Mouse (Mus musculus) hindbrain, embryonic 12.5 days (tissue): ENCODE results near the gene Pcnx. TPM values are rescaled to one million over a fixed set of nuclear protein-coding genes. Genes with fewer than 3 reads are reported as not detected.
"Not testable (repeated sequence)": the region's sequence is repeated elsewhere in the genome, so short reads cannot be mapped to it uniquely, and the experiment has no call there.

Experiments used
- ATAC-seq: fragments of 200-750 bp; cut with Nextera tagmentation; 2 replicates; pipeline ENCODE4 v1.8.0; 2017; ENCODE audit warnings: moderate TSS enrichment; ENCODE audit not compliant: low FRiP score
- H3K27ac ChIP-seq: fragments of 300-500 bp; sonication (generic); 2 replicates; pipeline ENCODE4 v1.5.1; 2016; ENCODE audit warnings: mild to moderate bottlenecking
- H3K27me3 ChIP-seq: fragments of 300-500 bp; sonication (generic); 2 replicates; pipeline ENCODE4 v1.6.1; 2016; ENCODE audit warnings: mild to moderate bottlenecking
- H3K36me3 ChIP-seq: fragments of 300-500 bp; sonication (generic); 2 replicates; pipeline ENCODE4 v1.6.1; 2016; ENCODE audit warnings: mild to moderate bottlenecking
- H3K4me1 ChIP-seq: fragments of 300-500 bp; sonication (generic); 2 replicates; pipeline ENCODE4 v1.6.1; 2016
- H3K4me2 ChIP-seq: fragments of 300-500 bp; sonication (generic); replicated peaks from 2 replicates; pipeline ENCODE4 v1.6.1; 2016; ENCODE audit warnings: mild to moderate bottlenecking
- H3K4me3 ChIP-seq: fragments of 300-500 bp; sonication (generic); 2 replicates; pipeline ENCODE4 v1.5.1; 2016; ENCODE audit warnings: mild to moderate bottlenecking
- H3K9ac ChIP-seq: fragments of 300-500 bp; sonication (generic); 2 replicates; pipeline ENCODE4 v1.6.1; 2016; ENCODE audit warnings: mild to moderate bottlenecking, moderate library complexity
- H3K9me3 ChIP-seq: fragments of 300-500 bp; sonication (generic); replicated peaks from 2 replicates; pipeline ENCODE4 v1.6.1; 2016; ENCODE audit warnings: mild to moderate bottlenecking
- WGBS: fragments of 180-500 bp; shearing (Covaris S2); methylation state at CpG from one replicate; pipeline ENCODE4 v1.1.7; 2016; 5-methylcytosine and 5-hydroxymethylcytosine counted together
- polyA plus RNA-seq: library from polyadenylated mRNA; unstranded; fragments of >200 nt; fragmentation: Nextera tagmentation; extraction: Ambion mirVana; gene quantifications from 2 replicates; pipeline ENCODE4 v1.2.1, GENCODE M21; 2016

Pcnx gene
- polyA plus RNA-seq, 1 experiment from 2014 or later: 13.1 TPM

DNA sequence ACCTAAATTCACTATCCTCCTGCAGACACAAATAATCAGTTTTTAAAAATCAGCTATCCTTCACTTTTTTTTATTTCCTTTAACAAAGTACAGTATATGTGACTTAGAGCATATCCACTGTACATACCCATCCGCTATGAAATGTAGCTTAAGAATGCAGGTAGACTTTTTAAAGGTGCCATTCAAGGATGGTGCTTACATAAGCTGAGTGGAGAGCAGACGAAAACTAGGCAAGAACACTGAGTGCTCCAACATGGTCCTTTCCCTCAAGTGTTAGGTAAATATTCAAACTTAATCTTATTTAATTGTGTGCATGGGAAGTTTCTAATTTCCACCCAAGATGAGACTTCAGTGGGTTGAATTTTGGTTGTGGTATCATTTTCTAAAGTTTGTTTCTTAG is 119.5 kb downstream of the Pcnx start:
- Histone ChIP-seq H3K9me3 (no peaks in the 10 kb centered on the region), H3K27me3 (no peaks in the 10 kb centered on the region), H3K4me3 (no peak overlapping the region), H3K4me1 (no peaks in the 10 kb centered on the region), H3K9ac (no peak overlapping the region), H3K4me2 (no peak overlapping the region), H3K27ac (no peak overlapping the region), H3K36me3 (peaks cover 77% of the 10 kb centered on the region)
- no peak for ATAC-seq
- 95% methylated on average over 2 of the region's 2 CpGs for WGBS

DNA sequence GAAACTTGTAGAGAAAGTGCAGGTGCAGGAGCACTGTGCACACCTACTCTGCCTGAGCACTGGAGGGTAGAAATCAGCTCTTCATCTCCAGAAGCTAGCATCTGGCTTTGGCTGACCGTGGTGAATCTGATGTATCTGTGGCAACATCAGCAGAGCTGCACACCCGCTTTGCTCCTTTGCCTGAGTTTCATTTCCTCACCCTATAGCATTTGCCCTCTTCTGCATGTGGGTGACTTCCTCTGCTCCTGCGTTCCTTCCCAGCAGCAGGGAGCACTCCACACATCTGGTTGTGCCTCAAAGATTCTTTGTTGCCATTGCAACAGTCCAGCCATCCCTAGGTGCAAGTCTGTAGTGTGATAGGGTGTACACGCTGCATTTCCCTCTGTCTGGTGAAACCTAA is 132.3 kb downstream of the Pcnx start:
- Histone ChIP-seq H3K4me2 (no peak overlapping the region), H3K36me3 (peaks cover 75% of the 10 kb centered on the region), H3K27ac (no peak overlapping the region), H3K4me1 (no peaks in the 10 kb centered on the region), H3K9me3 (no peaks in the 10 kb centered on the region), H3K4me3 (no peak overlapping the region), H3K9ac (no peak overlapping the region), H3K27me3 (no peaks in the 10 kb centered on the region)
- ATAC-seq: no peak
- WGBS: 90% methylated on average over 4 of the region's 4 CpGs

DNA sequence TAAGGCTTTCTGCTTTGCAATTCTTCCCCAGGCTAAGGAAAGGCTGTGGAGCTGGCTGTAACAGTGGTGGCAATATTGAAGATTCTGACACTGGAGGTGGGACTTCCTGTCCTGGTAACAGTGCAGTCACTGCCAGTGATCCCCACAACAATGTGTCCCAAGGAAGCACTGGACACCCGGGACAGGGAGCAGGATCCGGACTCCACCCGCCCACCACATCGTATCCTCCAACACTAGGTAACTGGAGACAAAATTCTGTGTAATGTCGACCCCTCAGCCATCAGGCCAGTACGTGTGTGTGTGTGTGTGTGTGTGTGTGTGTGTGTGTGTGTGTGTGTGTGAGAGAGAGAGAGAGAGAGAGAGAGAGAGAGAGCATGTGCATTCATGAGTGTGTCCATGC is 133.2 kb downstream of the Pcnx start:
- Histone ChIP-seq H3K4me3 (no peak overlapping the region), H3K27ac (no peak overlapping the region), H3K9me3 (no peaks in the 10 kb centered on the region), H3K27me3 (no peaks in the 10 kb centered on the region), H3K9ac (no peak overlapping the region), H3K36me3 (peaks cover 68% of the 10 kb centered on the region), H3K4me1 (no peaks in the 10 kb centered on the region), H3K4me2 (no peak overlapping the region)
- WGBS: 97% methylated on average over 6 of the region's 6 CpGs
- no peak for ATAC-seq

DNA sequence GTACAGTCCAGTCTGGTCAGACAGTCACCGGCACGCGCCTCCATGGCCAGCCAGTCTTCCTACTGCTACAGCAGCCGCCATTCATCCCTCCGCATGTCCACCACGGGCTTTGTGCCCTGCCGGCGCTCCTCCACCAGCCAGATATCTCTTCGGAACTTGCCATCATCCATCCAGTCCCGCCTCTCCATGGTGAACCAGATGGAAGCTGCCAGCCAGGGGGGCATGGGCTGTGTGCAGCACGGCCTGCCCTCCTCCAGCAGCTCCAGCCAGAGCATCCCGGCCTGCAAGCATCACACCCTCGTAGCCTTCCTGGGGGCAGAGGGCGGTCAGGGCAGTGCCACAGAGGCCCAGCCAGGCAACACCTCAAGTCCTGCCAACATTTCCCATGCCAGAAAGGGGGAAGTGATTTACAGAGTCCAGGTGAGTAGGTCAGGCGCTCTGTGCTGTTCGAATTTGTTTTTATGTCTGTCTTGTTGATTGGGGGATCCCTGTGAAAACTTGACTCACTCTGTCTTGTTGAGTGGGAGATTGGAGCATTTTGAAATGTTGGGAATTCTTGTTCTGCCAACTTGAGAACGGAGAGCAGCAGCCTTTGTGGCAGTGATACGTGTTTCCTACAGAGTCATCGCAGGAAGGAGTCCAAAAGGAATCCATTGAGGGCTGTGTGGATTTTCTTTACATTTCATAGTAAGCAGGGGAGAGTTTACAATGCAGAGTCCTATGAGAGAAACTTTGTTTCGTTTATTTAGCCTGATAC is 135.3 kb downstream of the Pcnx start:
- H3K4me1 ChIP-seq: no peaks in the 10 kb centered on the region
- no peak for ATAC-seq
- no peaks in the 10 kb centered on the region for H3K27me3 ChIP-seq
- no peak overlapping the region for H3K4me3 ChIP-seq
- H3K4me2 ChIP-seq: no peak overlapping the region
- 90% methylated on average over 20 of the region's 20 CpGs for WGBS
- H3K36me3 ChIP-seq: peaks cover 58% of the 10 kb centered on the region
- no peak overlapping the region for H3K9ac ChIP-seq
- no peak overlapping the region for H3K27ac ChIP-seq
- H3K9me3 ChIP-seq: no peaks in the 10 kb centered on the region

DNA sequence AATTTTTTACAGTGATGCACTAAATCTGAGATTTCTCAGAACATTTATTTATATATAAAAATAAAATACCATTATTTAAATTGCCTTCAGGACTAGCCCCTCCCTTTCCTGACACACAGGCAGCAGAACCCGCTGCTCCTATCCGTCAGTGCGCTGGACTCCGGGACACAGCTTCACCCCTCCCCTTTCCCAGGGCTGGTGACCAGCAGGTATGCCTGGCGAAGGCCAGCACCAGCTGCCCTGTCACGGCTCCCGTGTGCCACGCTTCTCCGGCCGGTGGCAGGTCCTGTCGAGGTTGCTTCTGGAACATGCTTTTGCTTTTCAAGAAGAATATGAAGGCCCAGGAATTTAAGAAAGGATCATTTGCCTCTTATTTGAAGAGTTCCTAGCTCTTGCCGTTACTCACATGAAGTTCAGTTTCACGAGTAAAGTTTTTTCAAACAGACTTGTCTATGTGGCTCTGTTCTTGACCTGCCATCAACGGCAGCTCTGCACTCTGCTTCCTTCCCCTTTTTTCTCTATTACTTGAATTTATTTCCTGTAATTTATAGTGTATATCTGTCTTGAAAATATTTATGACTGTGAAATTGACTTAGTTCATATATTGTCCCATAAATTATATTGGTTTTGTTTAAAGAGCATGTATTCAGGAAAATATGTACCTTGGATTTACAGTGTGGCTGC is 137.0 kb downstream of the Pcnx start:
- H3K27me3 ChIP-seq: no peaks in the 10 kb centered on the region
- peaks cover 44% of the 10 kb centered on the region for H3K36me3 ChIP-seq
- H3K9me3 ChIP-seq: no peaks in the 10 kb centered on the region
- no peak overlapping the region for H3K9ac ChIP-seq
- WGBS: 87% methylated on average over 14 of the region's 14 CpGs
- H3K27ac ChIP-seq: no peak overlapping the region
- ATAC-seq: no peak
- H3K4me1 ChIP-seq: no peaks in the 10 kb centered on the region
- no peak overlapping the region for H3K4me3 ChIP-seq
- no peak overlapping the region for H3K4me2 ChIP-seq

DNA sequence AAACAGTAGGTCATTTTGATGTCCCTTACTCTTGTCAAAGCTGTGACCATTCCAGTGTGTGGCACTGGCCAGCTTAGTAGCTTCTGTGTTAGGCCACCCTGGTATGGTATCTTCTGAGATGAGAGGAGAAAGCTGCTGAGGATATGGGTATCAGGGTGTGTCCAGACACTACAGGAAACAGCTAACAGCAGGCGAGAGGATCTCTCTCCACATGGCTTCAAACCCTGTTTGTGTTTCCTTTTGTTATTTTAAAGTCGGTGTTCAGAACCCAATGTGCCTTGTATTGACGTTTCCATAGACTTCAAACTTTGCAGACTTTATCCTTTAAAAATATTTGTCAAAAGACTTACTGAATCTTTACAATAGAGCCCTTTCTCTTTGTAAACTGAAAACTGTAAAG is 137.7 kb downstream of the Pcnx start:
- H3K27me3 ChIP-seq: no peaks in the 10 kb centered on the region
- no peak overlapping the region for H3K4me3 ChIP-seq
- 35% methylated on average over 3 of the region's 3 CpGs for WGBS
- H3K27ac ChIP-seq: no peak overlapping the region
- H3K9me3 ChIP-seq: no peaks in the 10 kb centered on the region
- ATAC-seq: no peak
- H3K9ac ChIP-seq: no peak overlapping the region
- no peaks in the 10 kb centered on the region for H3K4me1 ChIP-seq
- H3K4me2 ChIP-seq: no peak overlapping the region
- peaks cover 38% of the 10 kb centered on the region for H3K36me3 ChIP-seq

DNA sequence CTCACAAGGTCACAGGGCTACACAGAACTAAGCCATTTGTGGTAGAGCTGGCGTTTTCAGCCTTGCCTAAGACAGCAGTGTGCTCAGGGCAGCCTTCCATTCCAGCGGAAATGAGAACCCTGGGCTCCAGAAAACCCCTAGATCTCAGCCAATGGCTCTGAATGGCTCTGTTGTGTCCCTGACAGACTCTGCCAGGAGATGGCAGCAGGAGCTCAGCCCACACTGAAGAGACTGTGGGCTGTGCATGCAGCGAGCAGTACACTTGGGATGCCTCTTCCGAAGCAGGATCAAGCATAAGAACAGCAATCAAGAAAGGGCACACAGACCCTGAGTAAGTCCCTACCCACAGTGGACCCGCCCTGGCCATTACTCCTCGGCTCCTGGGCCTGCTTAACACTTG is 142.9 kb downstream of the Pcnx start:
- H3K4me3 ChIP-seq, H3K36me3 ChIP-seq, H3K9me3 ChIP-seq, H3K4me1 ChIP-seq, H3K27me3 ChIP-seq, H3K9ac ChIP-seq, H3K4me2 ChIP-seq, H3K27ac ChIP-seq: not testable (repeated sequence)
- no CpG with 5 or more reads among the region's 6 CpGs for WGBS
- ATAC-seq: peak; percentile 85

DNA sequence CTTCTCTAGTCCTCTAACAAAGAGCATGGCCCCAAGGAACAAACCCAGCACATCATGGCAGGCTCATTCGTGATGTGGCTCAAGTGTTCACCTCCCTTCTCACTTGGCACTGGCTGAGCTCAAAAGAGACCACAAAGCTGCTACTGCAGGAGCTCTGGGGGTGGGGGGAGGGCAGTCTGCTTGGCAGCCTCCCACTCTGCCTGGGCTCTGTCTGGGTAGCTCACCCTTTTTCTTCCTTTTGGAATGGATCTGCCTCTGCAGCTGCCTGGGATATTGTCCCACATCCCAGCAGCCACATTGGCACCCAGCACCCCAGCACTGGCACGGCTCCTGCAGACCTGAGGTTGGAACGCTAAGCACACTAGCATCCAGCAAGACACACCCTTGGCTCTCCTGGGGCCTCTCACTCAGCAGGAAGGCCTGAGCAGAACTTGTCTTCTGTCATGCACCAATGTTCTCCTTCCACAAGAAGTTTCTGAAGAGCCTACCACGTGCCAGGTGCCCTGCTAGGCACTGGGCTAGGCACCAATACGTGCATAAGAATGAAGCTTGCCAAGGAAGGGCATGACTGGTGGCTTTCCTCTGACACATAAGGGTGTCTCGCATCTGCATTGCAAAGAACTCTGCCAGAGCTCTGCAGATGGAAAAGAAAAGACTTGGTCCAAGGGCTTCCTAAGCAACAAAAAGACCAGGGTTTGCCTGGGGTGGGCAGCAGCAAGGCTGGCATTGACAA is 166.2 kb downstream of the Pcnx start:
- H3K36me3 ChIP-seq, H3K27me3 ChIP-seq, H3K4me1 ChIP-seq, H3K9me3 ChIP-seq, H3K4me3 ChIP-seq, H3K27ac ChIP-seq, H3K4me2 ChIP-seq, ATAC-seq, H3K9ac ChIP-seq: not testable (repeated sequence)
- no CpG with 5 or more reads among the region's 6 CpGs for WGBS

DNA sequence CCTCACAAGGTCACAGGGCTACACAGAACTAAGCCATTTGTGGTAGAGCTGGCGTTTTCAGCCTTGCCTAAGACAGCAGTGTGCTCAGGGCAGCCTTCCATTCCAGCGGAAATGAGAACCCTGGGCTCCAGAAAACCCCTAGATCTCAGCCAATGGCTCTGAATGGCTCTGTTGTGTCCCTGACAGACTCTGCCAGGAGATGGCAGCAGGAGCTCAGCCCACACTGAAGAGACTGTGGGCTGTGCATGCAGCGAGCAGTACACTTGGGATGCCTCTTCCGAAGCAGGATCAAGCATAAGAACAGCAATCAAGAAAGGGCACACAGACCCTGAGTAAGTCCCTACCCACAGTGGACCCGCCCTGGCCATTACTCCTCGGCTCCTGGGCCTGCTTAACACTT is 173.7 kb downstream of the Pcnx start:
- H3K36me3 ChIP-seq, H3K4me2 ChIP-seq, H3K9me3 ChIP-seq, H3K27me3 ChIP-seq, H3K4me3 ChIP-seq, H3K9ac ChIP-seq, H3K27ac ChIP-seq, H3K4me1 ChIP-seq: not testable (repeated sequence)
- peak; percentile 82 for ATAC-seq
- no CpG with 5 or more reads among the region's 6 CpGs for WGBS

DNA sequence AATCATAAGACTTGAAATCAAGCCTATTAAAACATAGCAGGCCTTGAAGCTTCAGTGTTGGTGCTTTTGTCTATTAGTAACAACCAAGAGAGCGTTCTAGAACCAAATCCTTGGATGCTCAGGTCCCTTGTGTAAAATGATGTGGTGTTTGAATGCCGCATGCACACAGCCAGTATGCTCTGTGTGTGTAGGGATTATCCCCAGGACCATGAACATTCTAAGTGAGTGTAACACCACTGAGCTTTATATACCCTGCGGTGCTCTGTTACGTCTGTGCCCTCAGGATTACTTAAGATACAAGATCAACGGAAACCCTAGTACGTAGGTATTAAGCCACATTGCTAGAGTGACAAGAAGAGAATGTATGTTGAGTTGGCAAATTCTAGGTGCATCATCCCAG is 174.2 kb downstream of the Pcnx start:
- H3K4me1 ChIP-seq, H3K9ac ChIP-seq, H3K27ac ChIP-seq, H3K4me2 ChIP-seq, H3K27me3 ChIP-seq, H3K36me3 ChIP-seq, ATAC-seq, H3K9me3 ChIP-seq, H3K4me3 ChIP-seq: not testable (repeated sequence)
- no CpG with 5 or more reads among the region's 6 CpGs for WGBS

DNA sequence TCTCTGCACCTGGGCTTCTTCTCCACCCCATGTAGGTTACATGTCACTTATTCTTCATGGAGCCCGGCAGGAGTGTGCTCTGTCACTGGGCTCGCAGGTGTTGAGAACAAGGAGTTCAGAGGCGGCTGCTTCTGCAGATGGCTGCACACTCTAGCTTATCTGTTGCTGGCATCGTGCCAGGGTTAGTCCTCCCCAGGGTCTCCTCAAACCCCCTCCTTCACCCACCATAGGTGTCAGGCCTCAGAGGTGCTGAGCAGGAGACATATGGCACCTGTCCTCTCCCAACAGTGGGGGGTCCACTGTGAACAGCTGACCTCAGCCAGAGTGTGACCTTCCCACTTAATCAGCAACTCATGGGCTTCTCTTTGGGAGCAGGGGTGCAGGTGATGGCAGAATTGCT is 184.3 kb downstream of the Pcnx start:
- H3K4me1 ChIP-seq, H3K9ac ChIP-seq, H3K27ac ChIP-seq, H3K36me3 ChIP-seq, H3K27me3 ChIP-seq, H3K4me3 ChIP-seq, H3K9me3 ChIP-seq, H3K4me2 ChIP-seq: not testable (repeated sequence)
- WGBS: no CpG with 5 or more reads among the region's 4 CpGs
- ATAC-seq: 0 out of 2 replicates have a peak, but pooled peaks have one; percentile 32
